8 mouse cellular contexts compared by ENCODE assay signal in genomic region chr6:47594141-47594835, GRCm38 (mm10). TPM values are rescaled to one million over a fixed set of nuclear protein-coding genes. Genes with fewer than 3 reads are reported as not detected.
DNase-seq lines count a peak whose midpoint lies in the region; ATAC-seq lines count a peak whose summit lies in the region.

No protein-coding gene starts in this region.

- peak overlapping the region; percentile 68 for H3K4me2 ChIP-seq in hindbrain, embryonic 12.5 days (replicated peaks)

- H3K9ac ChIP-seq in hindbrain, embryonic 12.5 days, result peak overlapping the region; percentile 95

- DNase-seq in MN1 (ENCODE audit: low spot score), result peak; percentile 70
- DNase-seq in cerebellum, adult 9-11 months, result peak; percentile 80
- peak; percentile 20 to 54 for DNase-seq in frontal cortex, adult 2 months (ENCODE audit: extremely low spot score in 1 of 2, low spot score in 1 of 2)
- peak; percentile 71 to 73 for DNase-seq in layer of hippocampus, postnatal 14 days (ENCODE audit: low spot score in 2 of 2)
- DNase-seq in lung, postnatal 14 days, result peak; percentile 71
- peak; percentile 69 for DNase-seq in ovary, postnatal 36 days (ENCODE audit: low spot score)
- DNase-seq in thymus, postnatal 25 days, result peak; percentile 84

- H3K4me1 ChIP-seq in hindbrain, embryonic 12.5 days, result peaks cover 9% of the 10 kb centered on the region

- H3K27me3 ChIP-seq in hindbrain, embryonic 12.5 days, result no peaks in the 10 kb centered on the region

- WGBS in hindbrain, embryonic 12.5 days, result 1% methylated on average over 73 of the region's 74 CpGs

- peak overlapping the region; percentile 98 for H3K27ac ChIP-seq in hindbrain, embryonic 12.5 days

- H3K4me3 ChIP-seq in hindbrain, embryonic 12.5 days, result peak overlapping the region; percentile 75

- peak; percentile 82 for ATAC-seq in hindbrain, embryonic 12.5 days (ENCODE audit: low FRiP score)

- H3K9me3 ChIP-seq in hindbrain, embryonic 12.5 days (replicated peaks), result no peaks in the 10 kb centered on the region

- no peaks in the 10 kb centered on the region for H3K36me3 ChIP-seq in hindbrain, embryonic 12.5 days

RNA-seq across cellular contexts. Expression of gene Ezh2, which starts 0.9 kb away (rescaled TPM):
- polyA plus RNA-seq in frontal cortex, adult 2 months (2012; rRNA removed), result 21.1 and 24.6 TPM in 2 replicates
- 154 and 159 TPM in 2 replicates for polyA plus RNA-seq in hindbrain, embryonic 12.5 days (2016; fragmentation: Nextera tagmentation; extraction: Ambion mirVana)
- 10 to 100 TPM; 20.6 to 31.0 TPM for total RNA-seq in layer of hippocampus, postnatal 14 days (2021)

Comparison
In these comparisons a context has a peak if more than half of its experiments do, and no peak if none do; other contexts are left out.
1. Peak in every context shown above with its lines: DNase-seq, ATAC-seq, H3K4me3 ChIP-seq and H3K27ac ChIP-seq.